Mouse (Mus musculus) stomach, embryonic 14.5 days (tissue): ENCODE measurements around the gene Gcg. TPM values are rescaled to one million over a fixed set of nuclear protein-coding genes. Genes with fewer than 3 reads are reported as not detected.

Experiments
- ATAC-seq: fragments of 200-750 bp; cut with Nextera tagmentation; 2 replicates; pipeline ENCODE4 v1.8.0; 2017; ENCODE audit warnings: low read depth, moderate TSS enrichment; ENCODE audit not compliant: insufficient number of reproducible peaks, insufficient read depth, low FRiP score
- H3K27ac ChIP-seq: fragments of 300-500 bp; sonication (generic); 2 replicates; pipeline ENCODE4 v1.5.1; 2014; ENCODE audit warnings: mild to moderate bottlenecking, low read length, moderate library complexity, mixed read lengths
- H3K27me3 ChIP-seq: fragments of 300-500 bp; sonication (generic); 2 replicates; pipeline ENCODE4 v1.6.1; 2014; ENCODE audit warnings: low read length, control low read depth, mixed read lengths; ENCODE audit not compliant: control insufficient read depth, insufficient read depth
- H3K36me3 ChIP-seq: fragments of 300-500 bp; sonication (generic); 2 replicates; pipeline ENCODE4 v1.6.1; 2014; ENCODE audit warnings: mild to moderate bottlenecking, control low read depth, low read length, moderate library complexity, mixed read lengths; ENCODE audit not compliant: control insufficient read depth, insufficient read depth
- H3K4me1 ChIP-seq: fragments of 300-500 bp; sonication (generic); 2 replicates; pipeline ENCODE4 v1.6.1; 2014; ENCODE audit warnings: low read length, control low read depth, mixed read lengths; ENCODE audit not compliant: control insufficient read depth, insufficient read depth
- H3K4me2 ChIP-seq: fragments of 300-500 bp; sonication (generic); replicated peaks from 2 replicates; pipeline ENCODE4 v1.6.1; 2014; ENCODE audit warnings: low read depth, low read length, control low read depth
- H3K4me3 ChIP-seq: fragments of 300-500 bp; sonication (generic); 2 replicates; pipeline ENCODE4 v1.5.1; 2014; ENCODE audit warnings: low read depth, low read length, control low read depth
- H3K9ac ChIP-seq: fragments of 300-500 bp; sonication (generic); replicated peaks from 2 replicates; pipeline ENCODE4 v1.6.1; 2014; ENCODE audit warnings: low read depth, mild to moderate bottlenecking, control low read depth, low read length, moderate library complexity, mixed read lengths
- H3K9me3 ChIP-seq: fragments of 300-500 bp; sonication (generic); 2 replicates; pipeline ENCODE4 v1.6.1; 2016; ENCODE audit warnings: low read depth, low read length, control low read depth; ENCODE audit not compliant: control insufficient read depth
- WGBS: fragments of 180-500 bp; shearing (Covaris S2); extraction: QIAGEN DNeasy Blood & Tissue Kit; methylation state at CpG from one replicate; pipeline ENCODE4 v1.1.7; 2014; 5-methylcytosine and 5-hydroxymethylcytosine counted together
- polyA plus RNA-seq: library from polyadenylated mRNA; unstranded; fragments of >200 nt; fragmentation: Nextera tagmentation; extraction: Ambion mirVana; gene quantifications from 2 replicates; pipeline ENCODE4 v1.2.1, GENCODE M21; 2014

Gene Gcg
- polyA plus RNA-seq: 1.7 and 5.2 TPM in 2 replicates

DNA sequence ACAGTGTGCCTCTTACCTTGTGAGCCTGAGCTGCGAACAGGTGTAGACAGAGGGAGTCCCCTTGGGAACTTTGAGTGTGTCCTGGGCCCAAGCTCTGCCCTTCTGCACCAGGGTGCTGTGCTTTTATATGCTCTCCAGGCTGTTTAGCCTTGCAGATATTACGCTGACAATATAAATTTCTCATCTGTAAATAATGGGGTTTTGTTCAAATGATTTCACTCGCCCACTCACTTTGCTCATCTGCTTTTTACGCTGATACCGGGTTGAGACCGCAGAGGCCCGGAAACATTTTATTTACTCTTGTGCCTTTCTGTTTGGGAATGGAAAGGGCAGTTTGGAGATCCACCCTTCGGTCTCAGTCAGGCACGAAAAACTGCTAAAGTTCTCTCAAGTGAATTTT lies at the start of gene Gcg:
TSS of gene Gcg (minus strand) at position 101 of the 400 bp plus-strand sequence.
- H3K36me3 ChIP-seq: no peaks in the 10 kb centered on the region
- H3K27me3 ChIP-seq: no peaks in the 10 kb centered on the region
- H3K4me2 ChIP-seq: no peak within 1 kb of the TSS
- H3K4me3 ChIP-seq: no peak within 1 kb of the TSS
- 78% methylated on average over 9 of the region's 9 CpGs for WGBS
- H3K9ac ChIP-seq: no peak within 1 kb of the TSS
- H3K4me1 ChIP-seq: no peaks in the 10 kb centered on the region
- no peak within 1 kb of the TSS for H3K27ac ChIP-seq
- no peaks in the 10 kb centered on the region for H3K9me3 ChIP-seq
- no peak for ATAC-seq

DNA sequence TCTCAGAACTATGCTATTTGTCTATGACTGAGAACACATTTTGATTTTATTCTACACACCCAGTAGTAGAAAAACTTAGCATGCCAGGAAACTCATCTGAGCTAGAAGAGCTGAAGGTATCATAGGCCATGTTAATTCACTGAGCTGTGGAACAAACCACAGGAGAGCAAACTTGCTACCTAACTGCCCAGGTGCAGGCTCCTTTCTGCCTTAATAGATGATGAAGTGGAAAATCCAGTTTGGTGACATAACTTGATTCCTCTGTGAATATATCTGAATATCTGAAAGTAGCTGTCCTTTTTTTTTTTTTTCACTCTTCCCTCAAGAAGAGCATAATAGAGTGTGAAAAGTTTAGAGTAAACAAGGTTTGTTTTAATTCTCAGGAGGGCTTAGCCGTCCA lies 47.6 kb upstream of the Gcg start:
- no peak for ATAC-seq
- Histone ChIP-seq H3K27me3 (no peaks in the 10 kb centered on the region), H3K27ac (no peak overlapping the region), H3K4me2 (no peak overlapping the region), H3K9me3 (no peaks in the 10 kb centered on the region), H3K9ac (no peak overlapping the region), H3K4me3 (no peak overlapping the region), H3K36me3 (no peaks in the 10 kb centered on the region), H3K4me1 (no peaks in the 10 kb centered on the region)
- 34% methylated on average over 1 of the region's 1 CpGs for WGBS

GRCm38 (mm10) chr2:62526399-62526798 lies 42.9 kb upstream of the Gcg start:
- Histone ChIP-seq H3K27me3 (no peaks in the 10 kb centered on the region), H3K4me2 (no peak overlapping the region), H3K4me1 (no peaks in the 10 kb centered on the region), H3K27ac (no peak overlapping the region), H3K36me3 (no peaks in the 10 kb centered on the region), H3K9me3 (no peaks in the 10 kb centered on the region), H3K9ac (no peak overlapping the region), H3K4me3 (no peak overlapping the region)
- WGBS: 93% methylated on average over 9 of the region's 9 CpGs
- no peak for ATAC-seq

- Histone ChIP-seq H3K4me2 (no peak overlapping the region), H3K4me1 (no peaks in the 10 kb centered on the region), H3K27ac (no peak overlapping the region), H3K9me3 (no peaks in the 10 kb centered on the region), H3K9ac (no peak overlapping the region), H3K4me3 (no peak overlapping the region), H3K27me3 (no peaks in the 10 kb centered on the region), H3K36me3 (no peaks in the 10 kb centered on the region)
- no peak for ATAC-seq
- WGBS: 87% methylated on average over 2 of the region's 2 CpGs
These were observed 34.3 kb upstream of the Gcg start for GRCm38 (mm10) chr2:62517790-62518189.

DNA sequence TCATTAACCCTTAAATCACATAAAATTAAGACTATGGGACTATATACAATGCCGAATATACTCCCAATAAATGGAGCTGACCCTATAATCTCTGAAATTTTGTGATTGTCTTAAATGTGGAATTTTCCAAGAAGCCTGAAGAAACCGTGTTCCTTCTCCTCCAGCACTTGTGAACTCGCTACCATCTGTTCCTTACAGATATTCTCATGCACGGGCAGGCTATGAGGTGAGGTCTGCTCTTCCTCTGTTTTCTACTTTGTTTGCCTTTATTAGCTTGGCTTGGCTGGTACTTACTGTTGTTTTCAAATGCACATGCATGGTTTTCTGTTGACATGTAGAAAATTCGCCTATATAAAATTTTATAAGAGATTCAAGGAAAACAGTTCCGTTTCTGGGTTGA lies 31.0 kb upstream of the Gcg start:
- no peaks in the 10 kb centered on the region for H3K36me3 ChIP-seq
- no peaks in the 10 kb centered on the region for H3K9me3 ChIP-seq
- no peak overlapping the region for H3K27ac ChIP-seq
- H3K4me1 ChIP-seq: no peaks in the 10 kb centered on the region
- ATAC-seq: no peak
- H3K9ac ChIP-seq: no peak overlapping the region
- H3K4me3 ChIP-seq: no peak overlapping the region
- 83% methylated on average over 6 of the region's 6 CpGs for WGBS
- no peaks in the 10 kb centered on the region for H3K27me3 ChIP-seq
- no peak overlapping the region for H3K4me2 ChIP-seq

- no peak for ATAC-seq
- H3K9ac ChIP-seq: no peak overlapping the region
- WGBS: 91% methylated on average over 15 of the region's 15 CpGs
- no peaks in the 10 kb centered on the region for H3K36me3 ChIP-seq
- no peaks in the 10 kb centered on the region for H3K9me3 ChIP-seq
- H3K27ac ChIP-seq: no peak overlapping the region
- no peak overlapping the region for H3K4me2 ChIP-seq
- H3K4me1 ChIP-seq: no peaks in the 10 kb centered on the region
- H3K4me3 ChIP-seq: no peak overlapping the region
- no peaks in the 10 kb centered on the region for H3K27me3 ChIP-seq
These were observed 30.0 kb upstream of the Gcg start for GRCm38 (mm10) chr2:62513477-62513876.

GRCm38 (mm10) chr2:62507130-62507529 lies 23.7 kb upstream of the Gcg start:
- Histone ChIP-seq H3K9me3 (no peaks in the 10 kb centered on the region), H3K27me3 (no peaks in the 10 kb centered on the region), H3K4me3 (no peak overlapping the region), H3K4me2 (no peak overlapping the region), H3K27ac (no peak overlapping the region), H3K9ac (no peak overlapping the region), H3K36me3 (no peaks in the 10 kb centered on the region), H3K4me1 (no peaks in the 10 kb centered on the region)
- WGBS: 50% methylated on average over 5 of the region's 5 CpGs
- no peak for ATAC-seq

DNA sequence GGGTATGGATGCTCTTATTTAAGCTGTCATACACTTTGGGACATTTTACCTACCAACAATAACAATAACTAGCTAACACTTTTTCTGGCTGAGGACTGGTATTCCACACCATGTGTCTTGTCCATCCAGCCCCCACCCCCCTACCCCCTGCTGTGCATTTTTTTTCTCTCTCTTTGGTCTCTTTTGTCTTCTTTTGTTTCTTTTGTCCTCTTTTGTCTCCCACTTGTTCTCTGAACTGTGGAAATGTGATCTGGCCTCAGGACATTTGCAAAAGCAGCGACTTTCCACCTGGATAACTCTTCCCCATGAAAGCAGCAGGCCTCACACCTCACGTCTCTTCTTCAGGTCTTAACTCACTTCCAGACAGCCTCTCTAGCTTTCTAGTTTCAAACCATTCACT lies 23.0 kb upstream of the Gcg start:
- Histone ChIP-seq H3K4me2 (no peak overlapping the region), H3K4me3 (no peak overlapping the region), H3K27ac (no peak overlapping the region), H3K27me3 (no peaks in the 10 kb centered on the region), H3K9me3 (no peaks in the 10 kb centered on the region), H3K4me1 (no peaks in the 10 kb centered on the region), H3K36me3 (no peaks in the 10 kb centered on the region), H3K9ac (no peak overlapping the region)
- WGBS: 61% methylated on average over 2 of the region's 2 CpGs
- no peak for ATAC-seq

GRCm38 (mm10) chr2:62504269-62504796 lies 20.9 kb upstream of the Gcg start:
- H3K9ac ChIP-seq: no peak overlapping the region
- no peaks in the 10 kb centered on the region for H3K4me1 ChIP-seq
- H3K9me3 ChIP-seq: no peaks in the 10 kb centered on the region
- WGBS: 81% methylated on average over 4 of the region's 4 CpGs
- no peak overlapping the region for H3K27ac ChIP-seq
- no peak for ATAC-seq
- H3K4me3 ChIP-seq: no peak overlapping the region
- peaks cover 4% of the 10 kb centered on the region; the same call in 1 of the 2 replicates for H3K36me3 ChIP-seq
- no peak overlapping the region for H3K4me2 ChIP-seq
- H3K27me3 ChIP-seq: no peaks in the 10 kb centered on the region
